Mouse (Mus musculus) left cerebral cortex, adult 2 months (tissue): ENCODE measurements around the gene Best3. TPM values are rescaled to one million over a fixed set of nuclear protein-coding genes. Genes with fewer than 3 reads are reported as not detected.
A peak's percentile ranks its signal among the peaks of the same experiment; 100 is the strongest.

ENCODE experiments used
- DNase-seq, 2 experiments: peaks; one replicate each; pipeline ENCODE4 v3.0.0; 2021 to 2022; ENCODE audit warnings: low spot score in 2 of 2, mixed read lengths in 1 of 2; ENCODE audit errors: extremely low spot score in 1 of 2
- H3K27ac ChIP-seq: fragments of 200-600 bp; 2 replicates; pipeline ENCODE4 v1.8.1; 2022
- H3K4me3 ChIP-seq: fragments of 200-600 bp; 2 replicates; pipeline ENCODE4 v1.8.1; 2022
- CTCF ChIP-seq: fragments of 200-600 bp; IDR thresholded peaks from 2 replicates; pipeline ENCODE4 v1.8.1; 2022; ENCODE audit warnings: antibody characterized with exemption, mild to moderate bottlenecking, moderate library complexity
- intact Hi-C: fragments of 180-260 bp; cut with DNase I; formaldehyde crosslinking; loops from one replicate; pipeline ENCODE4 v1.15.1; 2025
- total RNA-seq, 2 experiments: library from RNA; stranded (reverse); gene quantifications; 2 replicates each; pipeline ENCODE4 v1.2.3; 2021

The Best3 gene
- total RNA-seq, 2 experiments from 2014 or later = 0.12 to 0.29 TPM

DNA sequence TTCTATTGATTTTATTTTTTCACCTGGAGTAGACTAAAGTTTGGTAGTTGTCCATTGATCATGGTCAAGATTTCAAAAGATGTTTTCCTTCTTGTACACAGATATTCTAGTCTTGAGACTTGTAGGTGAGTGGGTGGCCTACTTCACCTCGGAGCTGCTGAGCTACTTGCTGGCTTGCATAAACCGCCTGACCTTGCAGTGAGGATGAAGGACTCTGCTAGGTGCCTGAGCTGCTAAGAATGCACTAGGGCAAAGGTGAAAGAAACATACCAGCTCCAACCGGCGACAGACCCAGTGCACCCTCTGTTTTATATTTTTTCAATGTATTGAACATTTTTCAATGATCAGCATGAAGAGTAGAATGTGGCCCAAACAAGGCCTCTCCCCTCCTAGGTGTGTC is 5.8 kb upstream of the Best3 start:
- no peak for TF ChIP-seq CTCF
- no peak overlapping the region for H3K4me3 ChIP-seq
- no peak for DNase-seq
- intact Hi-C loops = no loop called here
- H3K27ac ChIP-seq = no peak overlapping the region

DNA sequence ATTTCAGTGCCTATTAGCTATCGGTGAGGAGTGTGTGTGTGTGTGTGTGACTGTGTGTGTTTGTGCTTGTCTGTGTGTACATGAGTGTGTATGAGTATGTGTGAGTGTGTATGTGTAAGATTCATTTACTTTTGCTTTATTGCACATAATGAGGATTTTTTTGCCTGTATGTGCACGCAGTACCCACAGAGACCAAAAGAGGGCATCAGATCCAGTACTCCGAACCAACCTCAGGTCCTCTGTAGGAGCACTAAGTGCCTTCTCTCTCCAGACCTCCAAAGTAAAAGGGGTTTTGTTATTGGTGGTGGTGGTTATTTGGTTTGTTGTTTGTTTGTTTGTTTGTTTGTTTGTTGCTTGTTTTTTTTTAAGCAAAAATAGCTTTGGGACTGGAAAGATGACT is 5.2 kb upstream of the Best3 start:
- intact Hi-C loops = no loop called here
- TF ChIP-seq CTCF = peak; percentile 45
- Histone ChIP-seq H3K4me3 (no peak overlapping the region), H3K27ac (no peak overlapping the region)
- DNase-seq = no peak

DNA sequence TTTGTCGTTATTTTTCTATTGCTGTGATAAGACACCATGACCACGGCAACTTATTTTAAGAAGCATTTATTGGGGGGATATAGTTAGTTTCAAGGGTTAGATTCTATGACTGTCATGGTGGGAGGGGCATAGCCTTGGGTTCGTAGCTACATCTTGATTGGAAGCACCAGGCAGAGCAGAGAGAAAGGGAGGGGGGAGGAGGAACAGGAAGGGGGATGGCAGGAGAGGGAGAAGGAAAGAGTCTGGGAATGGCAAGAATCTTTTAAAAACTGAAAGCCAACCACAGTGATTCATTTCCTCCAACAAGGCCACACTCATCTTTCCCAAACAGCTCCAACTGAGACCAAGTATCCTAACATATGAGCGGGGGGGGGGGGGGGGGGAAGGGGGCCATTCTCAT is 3.6 kb upstream of the Best3 start:
- intact Hi-C loops = no loop called here
- DNase-seq = no peak

DNA sequence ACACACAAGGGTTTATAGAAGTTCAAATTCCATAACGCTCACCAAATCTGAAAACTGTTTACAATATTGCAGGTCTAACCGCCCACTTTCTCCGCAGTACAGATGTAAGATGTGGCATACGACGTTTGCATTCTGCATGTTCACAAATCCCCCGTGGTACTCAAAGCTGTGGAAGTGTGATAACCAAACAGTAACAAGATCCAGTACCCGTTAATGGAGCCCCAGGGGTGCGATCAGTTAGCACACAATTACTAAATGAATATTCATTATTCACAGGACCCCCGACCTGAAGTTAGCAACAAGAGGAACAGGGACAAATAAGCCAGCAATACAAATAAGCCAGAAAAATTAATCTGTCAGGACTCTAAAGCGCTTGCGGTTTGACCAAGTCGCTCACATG is 1.3 kb upstream of the Best3 start:
- Histone ChIP-seq H3K27ac (no peak overlapping the region), H3K4me3 (no peak overlapping the region)
- intact Hi-C loops = no loop called here
- no peak for DNase-seq
- TF ChIP-seq CTCF = no peak

More for the DNA sequence above, 3.6 kb upstream of the Best3 start:
- Histone ChIP-seq H3K27ac (no peak overlapping the region), H3K4me3 (no peak overlapping the region)
- no peak for TF ChIP-seq CTCF

DNA sequence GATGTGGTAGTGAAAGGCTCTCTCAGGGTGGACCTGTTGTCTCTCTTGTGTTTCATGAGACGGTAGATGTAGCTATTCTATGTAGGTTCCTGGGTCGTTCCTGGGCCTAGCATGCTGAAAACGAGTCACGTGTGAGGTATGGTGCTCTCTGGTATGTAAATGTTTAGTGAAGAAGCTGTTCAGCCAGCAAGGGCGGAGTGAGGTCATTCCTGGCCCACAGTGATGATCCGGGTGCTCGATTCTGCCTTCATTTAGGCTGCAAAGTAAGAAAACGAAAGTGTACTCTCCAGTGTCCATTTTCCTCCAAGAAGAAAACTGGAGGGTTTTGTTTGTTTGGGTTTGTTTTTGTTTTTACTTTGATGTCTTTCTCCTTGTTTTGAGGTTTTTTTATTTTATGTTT is 7.9 kb downstream of the Best3 start:
- H3K4me3 ChIP-seq = no peak overlapping the region
- no peak for DNase-seq
- TF ChIP-seq CTCF = no peak
- intact Hi-C loops = no loop called here
- H3K27ac ChIP-seq = no peak overlapping the region

DNA sequence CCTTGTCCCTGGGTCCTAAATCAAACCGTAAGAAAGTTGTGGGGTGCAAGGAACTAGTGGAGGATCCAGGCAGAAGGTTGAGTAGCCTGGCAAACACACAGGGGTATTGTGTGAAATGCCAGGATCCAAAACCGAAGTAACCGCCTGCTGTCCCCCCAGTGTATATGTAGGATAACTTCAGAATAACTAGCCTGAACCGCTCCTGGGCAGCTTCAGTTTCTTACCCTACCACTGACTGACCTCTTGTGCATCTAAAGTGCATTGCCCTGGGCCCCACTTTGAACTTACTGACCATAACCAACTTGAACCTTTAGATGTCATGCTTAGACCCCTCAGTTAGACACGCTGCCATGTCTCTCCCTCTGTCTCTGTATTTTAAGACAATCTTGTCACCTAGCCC is 9.0 kb downstream of the Best3 start:
- intact Hi-C loops = no loop called here
- H3K27ac ChIP-seq = no peak overlapping the region
- no peak for TF ChIP-seq CTCF
- H3K4me3 ChIP-seq = no peak overlapping the region
- DNase-seq = no peak

DNA sequence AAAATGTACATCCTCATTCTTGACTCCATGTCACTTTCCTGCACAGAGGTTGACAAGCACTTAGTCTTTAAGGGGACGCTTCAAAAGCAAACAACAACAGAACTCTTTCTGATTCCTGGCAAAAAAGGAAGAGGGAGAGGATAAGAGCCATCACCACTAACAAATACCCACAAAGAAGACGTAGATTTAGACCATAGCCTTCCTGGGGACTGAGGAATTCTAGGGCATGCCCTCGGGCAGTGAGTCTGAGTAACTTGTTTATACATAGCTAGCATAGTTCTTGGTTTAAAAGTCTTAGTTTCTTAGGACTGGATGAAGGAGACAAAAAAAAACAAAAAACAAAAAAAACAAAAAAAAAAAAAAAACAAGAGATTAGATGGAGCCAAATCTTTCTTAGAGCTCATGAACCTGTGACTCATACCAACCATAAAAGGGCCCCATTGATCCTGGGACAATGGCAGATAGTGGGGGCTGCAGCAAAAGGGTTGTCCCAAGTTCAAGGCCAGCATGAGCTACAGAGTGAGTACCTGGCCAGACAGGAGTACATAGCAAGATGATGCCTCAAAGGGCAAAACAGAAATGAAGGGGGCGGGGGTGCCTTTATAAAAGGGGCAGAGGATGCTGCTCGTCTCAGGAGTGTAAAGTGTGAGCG is 9.6 kb downstream of the Best3 start:
- no peak overlapping the region for H3K4me3 ChIP-seq
- no peak overlapping the region for H3K27ac ChIP-seq
- no peak for DNase-seq
- intact Hi-C loops = no loop called here
- TF ChIP-seq CTCF = no peak

DNA sequence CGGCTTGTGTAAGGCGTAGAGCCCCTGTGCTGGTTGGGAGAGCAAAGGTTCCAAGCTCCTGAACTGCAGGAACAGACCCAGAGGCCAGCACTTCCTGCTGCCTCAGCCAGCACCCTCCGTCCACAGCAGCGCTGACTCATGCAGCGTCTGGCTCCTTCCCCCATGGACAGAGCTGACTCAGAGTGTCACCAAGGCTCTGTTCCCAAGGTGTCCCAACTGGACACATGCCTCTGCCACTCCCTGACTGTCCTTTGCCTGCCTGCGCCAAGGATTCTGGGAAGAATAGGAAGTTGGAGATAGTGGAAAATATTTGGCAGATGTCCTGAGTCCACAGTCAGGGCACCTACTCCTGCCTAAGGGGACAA is 10.1 kb downstream of the Best3 start:
- no peak for DNase-seq
- intact Hi-C loops = no loop called here
- no peak overlapping the region for H3K4me3 ChIP-seq
- H3K27ac ChIP-seq = no peak overlapping the region
- TF ChIP-seq CTCF = no peak

DNA sequence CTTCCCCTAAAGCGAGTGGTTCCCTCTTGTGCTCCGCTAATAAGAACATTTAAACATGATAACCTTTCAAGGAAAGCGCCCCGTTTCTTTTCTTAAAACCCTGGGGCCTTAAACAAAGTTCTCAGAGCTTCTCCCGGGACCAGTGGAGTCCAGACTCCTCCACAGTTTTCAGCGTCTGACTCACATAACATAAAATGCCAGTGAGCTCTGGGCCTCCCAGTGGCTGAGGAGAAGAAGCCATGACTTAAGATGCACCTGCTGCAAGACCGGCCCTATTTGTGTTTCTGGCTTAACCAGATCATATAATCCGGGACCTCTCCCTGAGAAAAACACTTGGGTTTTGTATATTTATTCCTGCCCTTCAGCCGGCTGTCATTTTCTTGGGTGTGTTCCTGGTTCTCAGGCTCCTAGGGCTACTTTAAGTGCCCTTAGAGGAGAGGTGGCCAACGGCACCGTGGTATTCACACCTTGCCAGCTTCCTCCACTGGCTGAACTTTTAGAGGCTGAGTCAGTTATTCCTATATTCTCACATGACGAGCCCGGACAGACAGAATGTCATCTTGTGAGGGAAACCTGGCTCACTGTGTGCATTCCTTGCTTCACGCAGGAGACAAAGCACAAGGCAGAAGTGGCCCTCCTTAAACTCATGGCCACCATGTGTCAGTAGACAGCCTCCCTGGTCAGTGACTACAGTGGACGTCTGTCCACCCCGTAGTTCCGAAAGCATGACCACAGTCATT is 12.8 kb downstream of the Best3 start:
- Histone ChIP-seq H3K27ac (no peak overlapping the region), H3K4me3 (no peak overlapping the region)
- intact Hi-C loops = no loop called here
- TF ChIP-seq CTCF = no peak
- DNase-seq = no peak

DNA sequence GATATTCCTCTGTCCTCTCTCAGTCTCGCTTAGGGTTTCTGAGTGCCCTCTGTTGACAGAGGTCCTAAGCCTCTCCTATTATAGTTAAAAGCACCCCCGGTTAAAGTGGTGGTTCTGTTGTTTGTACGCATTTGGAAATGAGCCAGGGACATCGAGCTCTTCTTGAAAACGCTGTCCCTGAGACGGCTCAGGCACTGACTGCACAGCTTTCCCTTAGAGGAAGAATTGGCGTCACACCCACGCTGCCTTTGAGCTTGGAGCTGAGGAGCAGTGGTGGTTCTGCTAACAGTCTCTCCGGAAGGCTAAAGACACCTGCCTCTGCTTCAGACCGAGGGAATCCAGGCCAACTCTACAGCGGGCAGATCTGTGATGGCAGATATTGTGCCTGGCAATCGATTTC is 14.9 kb downstream of the Best3 start:
- TF ChIP-seq CTCF = no peak
- H3K4me3 ChIP-seq = no peak overlapping the region
- no peak overlapping the region for H3K27ac ChIP-seq
- intact Hi-C loops = no loop called here
- no peak for DNase-seq

DNA sequence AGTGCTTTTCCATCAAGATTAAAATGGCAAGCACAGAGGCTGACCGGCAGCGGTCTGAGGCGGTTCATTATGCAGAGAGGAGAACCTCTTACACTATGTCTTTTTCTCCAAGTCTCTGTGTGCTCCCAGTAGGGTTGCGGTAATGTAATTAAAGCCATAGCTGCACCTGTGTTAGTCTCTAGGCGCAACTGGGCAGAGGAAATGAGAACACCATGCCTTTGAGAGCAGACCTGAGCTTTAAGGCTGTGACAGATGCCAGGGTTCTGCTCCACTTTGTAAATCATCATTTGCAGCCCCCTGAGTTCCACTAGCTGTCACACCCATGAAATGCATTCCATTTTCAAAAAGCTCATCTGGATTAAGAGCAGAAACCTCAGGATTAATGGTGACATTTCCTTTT is 18.6 kb downstream of the Best3 start:
- H3K27ac ChIP-seq = no peak overlapping the region
- intact Hi-C loops = no loop called here
- no peak for DNase-seq
- H3K4me3 ChIP-seq = no peak overlapping the region
- no peak for TF ChIP-seq CTCF

DNA sequence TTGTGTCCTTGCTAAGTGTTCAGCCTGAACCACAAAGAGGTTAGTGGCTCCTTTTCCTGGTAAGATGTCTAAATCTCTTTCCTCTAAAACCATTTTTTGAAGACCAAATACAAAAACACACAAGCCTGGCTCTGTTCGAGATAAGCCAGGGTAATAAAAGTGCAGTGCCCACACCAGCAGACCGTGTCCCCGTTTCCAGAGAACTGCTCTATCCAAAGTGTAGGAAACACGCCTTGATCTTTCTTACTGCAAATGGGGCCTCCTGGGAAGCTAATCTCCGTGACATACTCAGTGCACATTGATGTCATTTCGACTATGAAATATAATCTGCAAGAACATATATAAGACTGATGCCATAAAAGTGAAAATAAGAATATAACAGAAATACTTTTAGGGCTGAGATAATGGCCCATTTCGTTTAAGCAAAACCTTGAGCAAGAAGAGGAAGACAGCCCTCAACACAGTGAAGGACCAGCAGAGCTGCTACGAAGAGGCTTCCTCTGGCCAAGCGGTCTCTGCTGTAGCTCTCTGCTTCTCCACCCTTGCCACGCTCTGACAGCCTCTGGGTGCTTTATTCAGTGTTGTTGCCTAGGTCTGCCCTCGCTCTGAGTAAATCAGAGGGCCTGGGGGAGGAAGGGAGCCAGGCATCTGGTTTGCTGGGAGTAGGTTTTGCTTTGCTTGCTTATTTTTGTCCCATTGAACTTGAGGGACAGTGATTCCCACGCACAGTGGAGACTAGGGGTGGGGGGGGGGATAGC is 19.8 kb downstream of the Best3 start:
- Histone ChIP-seq H3K27ac (no peak overlapping the region), H3K4me3 (no peak overlapping the region)
- no peak for DNase-seq
- no peak for TF ChIP-seq CTCF
- intact Hi-C loops = no loop called here

DNA sequence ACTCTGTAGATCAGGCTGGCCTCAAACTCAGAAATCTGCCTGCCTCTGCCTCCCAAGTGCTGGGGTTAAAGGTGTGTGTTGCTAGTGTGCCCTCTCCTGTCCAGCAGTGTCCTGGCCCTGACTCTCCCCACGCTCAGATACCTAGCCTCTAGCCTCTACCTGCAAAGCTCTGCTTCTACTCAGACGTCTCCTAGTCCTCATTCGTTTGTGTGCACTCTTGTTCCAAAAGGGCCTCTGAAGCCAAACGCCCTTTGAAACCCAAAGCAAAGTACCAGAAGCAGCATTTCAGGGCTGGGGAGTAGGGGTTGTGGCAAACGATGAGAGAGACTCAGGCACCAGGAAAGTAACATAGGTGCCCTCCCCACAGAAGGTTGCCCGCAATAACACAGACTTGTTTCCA is 23.6 kb downstream of the Best3 start:
- Histone ChIP-seq H3K4me3 (no peak overlapping the region), H3K27ac (no peak overlapping the region)
- no peak for TF ChIP-seq CTCF
- no peak for DNase-seq
- intact Hi-C loops = loop anchor here (5.0 kb wide), 1 partner anchor 52 kb away; no protein-coding TSS in a partner anchor
